Mouse (Mus musculus): Measurements from ENCODE around the gene BC017158. TPM values are rescaled to one million over a fixed set of nuclear protein-coding genes. Genes with fewer than 3 reads are reported as not detected.

The BC017158 gene
- polyA plus RNA-seq, 1 experiment from 2014 or later, result 26.8 TPM

DNA sequence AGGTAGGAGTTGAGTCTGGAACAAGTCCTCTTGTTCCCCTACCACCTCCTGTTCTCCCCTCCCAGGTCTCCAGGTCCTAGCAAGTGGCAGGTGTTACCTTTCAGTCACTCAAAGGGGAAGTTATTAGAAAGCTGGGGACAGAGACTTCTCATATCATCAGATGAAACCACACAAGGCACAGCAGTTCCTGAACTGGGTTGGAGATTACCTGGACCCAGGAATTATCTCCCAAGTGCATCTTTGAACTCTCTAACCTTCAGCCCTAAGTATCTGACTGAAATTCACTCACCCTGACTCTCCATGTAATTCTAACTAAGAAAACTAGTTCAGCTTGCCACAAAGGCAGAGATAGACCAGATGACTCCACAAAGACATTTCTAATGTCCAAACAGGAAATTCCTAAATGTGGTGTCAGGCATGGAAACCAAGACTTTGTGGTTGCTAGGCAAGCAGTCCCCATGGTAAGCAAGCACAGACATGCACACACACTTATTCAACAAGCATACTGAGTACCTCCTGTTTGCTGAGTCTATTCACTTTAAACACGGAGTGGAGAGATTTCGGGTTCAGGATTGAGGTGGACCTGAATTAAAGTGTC is 22.3 kb upstream of the BC017158 start:
- no peaks in the 10 kb centered on the region for H3K36me3 ChIP-seq
- peaks cover 14% of the 10 kb centered on the region for H3K4me1 ChIP-seq (replicated peaks)
- DNase-seq (ENCODE audit: low spot score), result no peak
- no peaks in the 10 kb centered on the region for H3K9me3 ChIP-seq
- 0 out of 2 replicates have a peak overlapping the region, but pooled peaks have one; percentile 0 for H3K27ac ChIP-seq
- WGBS, result 89% methylated on average over 2 of the region's 2 CpGs
- H3K4me3 ChIP-seq, result no peak overlapping the region
- no peaks in the 10 kb centered on the region for H3K27me3 ChIP-seq (ENCODE audit: insufficient read depth, poor library complexity, severe bottlenecking)

- H3K27ac ChIP-seq, result no peak overlapping the region
Measured at GRCm38 (mm10) chr7:128319140-128319539, 21.2 kb upstream of the BC017158 start.

DNA sequence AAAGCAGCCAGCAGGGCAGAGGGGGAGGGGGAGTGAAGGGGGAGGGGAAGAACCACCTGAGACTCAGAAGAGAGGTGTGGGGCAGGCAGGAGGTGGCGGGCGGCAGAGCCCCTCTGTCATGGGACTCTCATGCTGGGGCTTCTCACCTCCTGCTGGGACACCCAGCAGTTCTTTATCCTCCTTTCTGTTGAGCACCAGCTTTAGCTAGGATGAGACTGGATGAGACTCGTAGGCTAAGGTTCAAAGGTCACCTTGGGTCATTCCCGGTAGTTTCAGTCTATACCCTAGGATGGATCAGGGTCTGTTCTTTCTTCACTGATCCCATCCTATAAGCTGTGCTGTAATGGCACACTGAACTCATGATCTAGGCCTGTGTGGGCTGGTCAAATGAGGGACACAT is 19.0 kb upstream of the BC017158 start:
- Histone ChIP-seq H3K4me1 (replicated peaks) (peaks cover 16% of the 10 kb centered on the region), H3K4me3 (no peak overlapping the region), H3K27ac (no peak overlapping the region), H3K27me3 (ENCODE audit: insufficient read depth, poor library complexity, severe bottlenecking) (no peaks in the 10 kb centered on the region), H3K9me3 (no peaks in the 10 kb centered on the region), H3K36me3 (no peaks in the 10 kb centered on the region)
- 48% methylated on average over 4 of the region's 4 CpGs for WGBS
- DNase-seq (ENCODE audit: low spot score), result no peak

More at GRCm38 (mm10) chr7:128319140-128319539, 21.2 kb upstream of the BC017158 start:
- H3K4me1 ChIP-seq (replicated peaks), result peaks cover 14% of the 10 kb centered on the region
- H3K36me3 ChIP-seq, result no peaks in the 10 kb centered on the region
- WGBS, result 83% methylated on average over 7 of the region's 7 CpGs
- no peak overlapping the region for H3K4me3 ChIP-seq
- no peak for DNase-seq (ENCODE audit: low spot score)
- no peaks in the 10 kb centered on the region for H3K9me3 ChIP-seq
- no peaks in the 10 kb centered on the region for H3K27me3 ChIP-seq (ENCODE audit: insufficient read depth, poor library complexity, severe bottlenecking)

- H3K4me1 ChIP-seq (replicated peaks), result peaks cover 9% of the 10 kb centered on the region; the same call in 1 of the 2 replicates
- no peak overlapping the region for H3K4me3 ChIP-seq
- H3K27ac ChIP-seq, result no peak overlapping the region
- 0 out of 2 replicates have a peak, but pooled peaks cover 4% of the 10 kb centered on the region for H3K27me3 ChIP-seq (ENCODE audit: insufficient read depth, poor library complexity, severe bottlenecking)
- H3K36me3 ChIP-seq, result no peaks in the 10 kb centered on the region
- no peaks in the 10 kb centered on the region for H3K9me3 ChIP-seq
- 83% methylated on average over 7 of the region's 7 CpGs for WGBS
- no peak for DNase-seq (ENCODE audit: low spot score)
Measured at GRCm38 (mm10) chr7:128314491-128314890, 16.5 kb upstream of the BC017158 start.

- Histone ChIP-seq H3K27ac (no peak overlapping the region), H3K9me3 (no peaks in the 10 kb centered on the region), H3K27me3 (ENCODE audit: insufficient read depth, poor library complexity, severe bottlenecking) (0 out of 2 replicates have a peak, but pooled peaks cover 4% of the 10 kb centered on the region), H3K4me3 (no peak overlapping the region), H3K4me1 (replicated peaks) (peaks cover 9% of the 10 kb centered on the region), H3K36me3 (no peaks in the 10 kb centered on the region)
- no peak for DNase-seq (ENCODE audit: low spot score)
- WGBS, result 82% methylated on average over 2 of the region's 2 CpGs
Measured at GRCm38 (mm10) chr7:128313601-128314000, 15.6 kb upstream of the BC017158 start.

GRCm38 (mm10) chr7:128312375-128313059 is 14.5 kb upstream of the BC017158 start:
- WGBS, result 80% methylated on average over 13 of the region's 13 CpGs
- 0 out of 2 replicates have a peak, but pooled peaks cover 4% of the 10 kb centered on the region for H3K27me3 ChIP-seq (ENCODE audit: insufficient read depth, poor library complexity, severe bottlenecking)
- no peaks in the 10 kb centered on the region for H3K36me3 ChIP-seq
- H3K9me3 ChIP-seq, result no peaks in the 10 kb centered on the region
- DNase-seq (ENCODE audit: low spot score), result no peak
- H3K4me3 ChIP-seq, result no peak overlapping the region
- H3K4me1 ChIP-seq (replicated peaks), result peaks cover 9% of the 10 kb centered on the region
- no peak overlapping the region for H3K27ac ChIP-seq

- Histone ChIP-seq H3K27me3 (ENCODE audit: insufficient read depth, poor library complexity, severe bottlenecking) (0 out of 2 replicates have a peak, but pooled peaks cover 4% of the 10 kb centered on the region), H3K4me1 (replicated peaks) (peaks cover 7% of the 10 kb centered on the region), H3K36me3 (no peaks in the 10 kb centered on the region), H3K9me3 (no peaks in the 10 kb centered on the region), H3K4me3 (no peak overlapping the region), H3K27ac (no peak overlapping the region)
- DNase-seq (ENCODE audit: low spot score), result no peak
- WGBS, result 84% methylated on average over 8 of the region's 8 CpGs
Measured at GRCm38 (mm10) chr7:128311811-128312210, 13.8 kb upstream of the BC017158 start.

- H3K4me3 ChIP-seq, result no peak overlapping the region
- 64% methylated on average over 3 of the region's 3 CpGs for WGBS
- no peak for DNase-seq (ENCODE audit: low spot score)
- H3K27ac ChIP-seq, result no peak overlapping the region
- no peaks in the 10 kb centered on the region for H3K36me3 ChIP-seq
- peaks cover 6% of the 10 kb centered on the region; the same call in 1 of the 2 replicates for H3K4me1 ChIP-seq (replicated peaks)
- 0 out of 2 replicates have a peak, but pooled peaks cover 4% of the 10 kb centered on the region for H3K27me3 ChIP-seq (ENCODE audit: insufficient read depth, poor library complexity, severe bottlenecking)
- H3K9me3 ChIP-seq, result no peaks in the 10 kb centered on the region
Measured at GRCm38 (mm10) chr7:128311263-128311662, 13.3 kb upstream of the BC017158 start.

DNA sequence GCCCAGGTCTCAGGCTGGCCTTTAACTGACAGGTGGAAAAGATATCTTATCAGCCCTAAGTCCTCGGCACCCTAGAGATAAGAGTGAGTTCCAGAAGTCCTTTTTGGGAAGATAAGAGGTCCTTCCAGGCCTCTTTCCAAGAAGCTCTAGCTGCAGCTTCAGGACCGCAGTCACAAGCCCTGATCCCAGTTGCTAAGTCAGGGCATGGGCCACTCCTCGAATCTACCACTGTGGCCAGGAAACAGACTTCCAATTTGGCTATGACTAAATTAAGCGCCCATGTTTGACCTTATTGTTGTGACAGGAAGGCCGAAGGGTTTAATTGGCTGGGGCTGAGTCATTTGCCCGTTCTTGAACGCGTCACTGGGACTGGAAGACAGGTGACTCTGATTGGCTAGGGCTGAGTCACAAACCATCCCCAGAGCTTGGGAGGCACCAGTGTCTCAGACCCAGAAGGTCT is 12.3 kb upstream of the BC017158 start:
- Histone ChIP-seq H3K4me3 (no peak overlapping the region), H3K27me3 (ENCODE audit: insufficient read depth, poor library complexity, severe bottlenecking) (0 out of 2 replicates have a peak, but pooled peaks cover 4% of the 10 kb centered on the region), H3K36me3 (no peaks in the 10 kb centered on the region), H3K4me1 (replicated peaks) (peaks cover 6% of the 10 kb centered on the region; the same call in 1 of the 2 replicates), H3K27ac (no peak overlapping the region), H3K9me3 (no peaks in the 10 kb centered on the region)
- DNase-seq (ENCODE audit: low spot score), result no peak
- WGBS, result 80% methylated on average over 8 of the region's 8 CpGs

- 85% methylated on average over 1 of the region's 1 CpGs for WGBS
- H3K36me3 ChIP-seq, result no peaks in the 10 kb centered on the region
- H3K27me3 ChIP-seq (ENCODE audit: insufficient read depth, poor library complexity, severe bottlenecking), result 0 out of 2 replicates have a peak, but pooled peaks cover 4% of the 10 kb centered on the region
- DNase-seq (ENCODE audit: low spot score), result no peak
- no peak overlapping the region for H3K27ac ChIP-seq
- no peak overlapping the region for H3K4me3 ChIP-seq
- peaks cover 6% of the 10 kb centered on the region; the same call in 1 of the 2 replicates for H3K4me1 ChIP-seq (replicated peaks)
- no peaks in the 10 kb centered on the region for H3K9me3 ChIP-seq
Measured at GRCm38 (mm10) chr7:128309776-128310175, 11.8 kb upstream of the BC017158 start.

DNA sequence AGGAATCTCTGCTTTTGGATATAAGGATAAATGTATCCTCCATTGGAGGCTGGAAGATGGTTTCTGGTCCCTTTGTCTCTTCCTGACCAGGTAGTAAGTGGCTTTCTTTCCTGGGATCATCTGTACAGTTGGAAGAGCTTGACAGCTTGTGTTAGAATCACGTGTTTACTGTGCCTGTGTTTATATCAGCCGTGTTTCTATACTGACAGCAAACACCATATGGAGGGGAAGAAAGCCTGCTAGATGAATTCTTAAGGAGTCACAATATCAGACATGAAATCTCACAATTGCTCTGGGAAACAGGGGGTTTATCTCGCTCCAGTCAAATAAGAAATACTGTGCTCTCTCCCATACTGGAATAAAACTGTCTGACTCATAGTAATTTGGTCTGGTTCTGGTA is 11.2 kb upstream of the BC017158 start:
- peaks cover 6% of the 10 kb centered on the region; the same call in 1 of the 2 replicates for H3K4me1 ChIP-seq (replicated peaks)
- H3K27ac ChIP-seq, result no peak overlapping the region
- H3K27me3 ChIP-seq (ENCODE audit: insufficient read depth, poor library complexity, severe bottlenecking), result 0 out of 2 replicates have a peak, but pooled peaks cover 4% of the 10 kb centered on the region
- no peak for DNase-seq (ENCODE audit: low spot score)
- no peak overlapping the region for H3K4me3 ChIP-seq
- WGBS, result 84% methylated on average over 3 of the region's 3 CpGs
- H3K9me3 ChIP-seq, result no peaks in the 10 kb centered on the region
- H3K36me3 ChIP-seq, result no peaks in the 10 kb centered on the region

GRCm38 (mm10) chr7:128307851-128308250 is 9.9 kb upstream of the BC017158 start:
- H3K9me3 ChIP-seq, result no peaks in the 10 kb centered on the region
- H3K36me3 ChIP-seq, result no peaks in the 10 kb centered on the region
- no peak for DNase-seq (ENCODE audit: low spot score)
- peaks cover 6% of the 10 kb centered on the region; the same call in 1 of the 2 replicates for H3K4me1 ChIP-seq (replicated peaks)
- 0 out of 2 replicates have a peak, but pooled peaks cover 4% of the 10 kb centered on the region for H3K27me3 ChIP-seq (ENCODE audit: insufficient read depth, poor library complexity, severe bottlenecking)
- no peak overlapping the region for H3K4me3 ChIP-seq
- no peak overlapping the region for H3K27ac ChIP-seq

- Histone ChIP-seq H3K4me3 (no peak overlapping the region), H3K27me3 (ENCODE audit: insufficient read depth, poor library complexity, severe bottlenecking) (no peaks in the 10 kb centered on the region), H3K9me3 (no peaks in the 10 kb centered on the region), H3K4me1 (replicated peaks) (no peaks in the 10 kb centered on the region; the same call in 1 of the 2 replicates), H3K36me3 (no peaks in the 10 kb centered on the region), H3K27ac (no peak overlapping the region)
- DNase-seq (ENCODE audit: low spot score), result peak; percentile 22
- 13% methylated on average over 5 of the region's 5 CpGs for WGBS
Measured at GRCm38 (mm10) chr7:128304907-128305306, 6.9 kb upstream of the BC017158 start.

Data from hindbrain, embryonic 10.5 days (tissue).